Mouse (Mus musculus) bone marrow, adult 2 months (tissue): ENCODE data around the gene Dspp. TPM values are rescaled to one million over a fixed set of nuclear protein-coding genes. Genes with fewer than 3 reads are reported as not detected.

Source experiments
- H3K27ac ChIP-seq: fragments of 200-500 bp; 2 replicates; pipeline ENCODE4 v1.5.1; 2012; ENCODE audit warnings: low read depth, mild to moderate bottlenecking, control low read depth, inconsistent platforms, low read length; ENCODE audit not compliant: control insufficient read depth, poor library complexity, insufficient read depth
- H3K4me1 ChIP-seq: fragments of 200-500 bp; 2 replicates; pipeline ENCODE4 v1.6.1; 2011; ENCODE audit warnings: low read length; ENCODE audit not compliant: control insufficient read depth, insufficient read depth
- H3K4me3 ChIP-seq: fragments of 200-500 bp; replicated peaks from 2 replicates; pipeline ENCODE3; 2011; ENCODE audit warnings: mild to moderate bottlenecking, low read depth, low read length, control low read depth; ENCODE audit not compliant: control insufficient read depth
- CTCF ChIP-seq: fragments of 200-500 bp; IDR thresholded peaks from 2 replicates; pipeline ENCODE4 v1.5.1; 2011; ENCODE audit warnings: low read length, control low read depth; ENCODE audit not compliant: control insufficient read depth, insufficient read depth
- POLR2A ChIP-seq: fragments of 200-500 bp; IDR thresholded peaks from 2 replicates; pipeline ENCODE4 v1.6.1; 2011; ENCODE audit warnings: low read depth, mild to moderate bottlenecking, control low read depth, low read length, borderline replicate concordance; ENCODE audit not compliant: control insufficient read depth
- WGBS: fragments of 180-500 bp; shearing (Covaris S2); methylation state at CpG from one replicate; pipeline ENCODE4 v1.1.7; 2018; 5-methylcytosine and 5-hydroxymethylcytosine counted together
- polyA plus RNA-seq: library from polyadenylated mRNA; stranded (reverse); fragments of >200 nt; gene quantifications from 2 replicates; pipeline ENCODE4 v1.2.4, GENCODE M21; 2011; ENCODE audit warnings: low replicate concordance; ENCODE audit not compliant: missing spikeins, insufficient read depth, insufficient read length

The Dspp gene
- polyA plus RNA-seq, 1 experiment: not detected

- H3K4me3 ChIP-seq: no peak overlapping the region
- H3K4me1 ChIP-seq: no peaks in the 10 kb centered on the region
- TF ChIP-seq POLR2A: no peak
- no peak for TF ChIP-seq CTCF
- 48% methylated on average over 3 of the region's 3 CpGs for WGBS
- H3K27ac ChIP-seq: no peak overlapping the region
These were observed 53.8 kb downstream of the Dspp start for GRCm38 (mm10) chr5:104224299-104224698.

DNA sequence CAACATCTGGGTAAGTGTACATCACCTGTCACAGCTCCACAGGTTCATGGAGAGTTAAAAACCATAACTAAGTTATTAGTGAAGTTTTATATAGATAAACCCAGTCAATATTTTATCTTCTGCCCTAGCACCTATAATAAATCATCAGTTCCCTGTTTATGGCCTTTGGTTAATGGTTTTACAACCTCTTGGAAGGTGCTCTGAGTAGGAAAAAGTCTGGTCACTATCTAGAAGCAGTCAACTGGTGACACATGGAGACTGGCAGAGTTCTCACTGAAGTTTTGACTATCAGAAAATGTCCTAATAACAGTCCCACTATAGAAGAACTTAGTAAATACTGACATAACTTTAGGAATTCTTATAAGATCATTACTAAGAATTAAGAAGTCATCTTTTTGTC is 54.2 kb downstream of the Dspp start:
- H3K27ac ChIP-seq: no peak overlapping the region
- H3K4me1 ChIP-seq: no peaks in the 10 kb centered on the region
- no peak for TF ChIP-seq CTCF
- no peak for TF ChIP-seq POLR2A
- H3K4me3 ChIP-seq: no peak overlapping the region

DNA sequence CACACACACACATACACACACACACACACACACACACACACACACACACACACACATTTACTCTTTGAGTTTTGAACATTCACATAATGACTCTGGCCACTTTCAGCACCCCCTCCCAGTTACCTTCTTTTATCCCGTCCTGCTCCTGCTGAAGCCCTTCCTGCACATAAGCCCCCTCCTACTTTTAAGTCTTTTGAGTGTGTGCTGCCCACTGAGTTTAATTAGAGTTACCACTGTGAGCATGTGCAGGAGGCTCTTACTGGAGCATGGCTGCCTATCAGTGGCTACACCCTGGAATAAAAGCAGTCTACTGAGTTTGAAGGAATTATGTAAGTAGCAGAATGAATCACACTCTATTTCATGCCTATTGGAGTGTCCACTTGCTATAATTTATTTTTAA is 58.0 kb downstream of the Dspp start:
- Histone ChIP-seq H3K4me3 (no peak overlapping the region), H3K27ac (no peak overlapping the region), H3K4me1 (no peaks in the 10 kb centered on the region)
- WGBS: 65% methylated on average over 1 of the region's 1 CpGs
- TF ChIP-seq CTCF (no peak), POLR2A (no peak)

Other genes starting within 250 kb of the Dspp start
- not detected in 2 replicates for gene Hsd17b13, start 193.3 kb upstream of the Dspp start, polyA plus RNA-seq
- 13.6 and 36.5 TPM in 2 replicates for gene Hsd17b11, start 148.8 kb upstream of the Dspp start, polyA plus RNA-seq
- 32.5 and 34.8 TPM in 2 replicates for gene Nudt9, start 124.4 kb upstream of the Dspp start, polyA plus RNA-seq
- not detected in 2 replicates for gene Gm17660, start 93.1 kb upstream of the Dspp start, polyA plus RNA-seq
- 3.8 and 4.8 TPM in 2 replicates for gene Sparcl1, start 57.0 kb upstream of the Dspp start, polyA plus RNA-seq
- gene Dmp1, start 31.9 kb downstream of the Dspp start, polyA plus RNA-seq: 1.3 TPM in 1 of 2 replicates, not detected in the other
- gene Ibsp, start 128.5 kb downstream of the Dspp start, polyA plus RNA-seq: 63.2 and 88.6 TPM in 2 replicates
- not detected in 2 replicates for gene Mepe, start 154.6 kb downstream of the Dspp start, polyA plus RNA-seq